Mouse (Mus musculus): ENCODE data around the gene Cend1. TPM values are rescaled to one million over a fixed set of nuclear protein-coding genes. Genes with fewer than 3 reads are reported as not detected.
A peak's percentile ranks its signal among the peaks of the same experiment; 100 is the strongest.

Gene Cend1
- 0.52 and 0.90 TPM in 2 replicates for polyA plus RNA-seq (2015; fragmentation: Nextera tagmentation; extraction: Ambion mirVana)

- WGBS, result 6% methylated on average over 19 of the region's 19 CpGs
- peaks cover 6% of the 10 kb centered on the region for H3K4me1 ChIP-seq
- H3K27me3 ChIP-seq, result no peaks in the 10 kb centered on the region
- no peak within 1 kb of the TSS for H3K27ac ChIP-seq
- H3K4me3 ChIP-seq, result no peak within 1 kb of the TSS
- H3K36me3 ChIP-seq, result peaks cover 27% of the 10 kb centered on the region
- H3K4me2 ChIP-seq, result peak within 1 kb of the TSS; percentile 28
- H3K9me3 ChIP-seq, result no peaks in the 10 kb centered on the region
- ATAC-seq (ENCODE audit: borderline replicate concordance, extremely low read depth, low FRiP score, low TSS enrichment), result no peak; the same call in 1 of the 2 replicates
- H3K9ac ChIP-seq, result no peak within 1 kb of the TSS
These were observed at the start of gene Cend1 for GRCm38 (mm10) chr7:141429310-141429709. Gene Cend1 (minus strand): TSS chr7:141429491.

DNA sequence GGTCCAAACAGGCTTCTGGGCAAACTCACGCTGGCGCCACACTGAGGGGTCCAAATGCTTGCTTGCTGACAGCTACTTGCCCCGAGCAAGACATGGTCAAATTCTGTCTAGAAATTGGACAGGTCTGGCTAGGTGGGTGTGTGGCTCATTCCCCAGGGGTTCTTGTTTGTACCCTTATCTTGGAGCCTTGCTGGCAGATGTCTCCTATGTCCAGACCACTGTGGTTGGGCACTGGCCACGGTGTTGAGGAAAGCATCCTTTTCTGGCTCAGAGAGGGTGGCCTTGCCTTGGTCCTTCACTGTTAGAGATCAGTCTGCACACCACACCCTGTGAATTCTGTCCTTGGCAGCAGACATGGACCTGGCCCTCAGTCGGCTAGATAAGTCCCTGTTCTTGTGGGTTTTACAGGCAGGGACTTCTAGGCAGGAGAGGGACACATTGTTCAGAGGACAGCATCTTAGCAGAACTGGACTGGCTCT, 49.0 kb upstream of the Cend1 start:
- Histone ChIP-seq H3K9me3 (no peaks in the 10 kb centered on the region), H3K27me3 (peaks cover 11% of the 10 kb centered on the region; the same call in 1 of the 2 replicates), H3K36me3 (no peaks in the 10 kb centered on the region), H3K27ac (peak overlapping the region; percentile 99), H3K4me3 (no peak overlapping the region), H3K4me1 (peaks cover 64% of the 10 kb centered on the region), H3K4me2 (peak overlapping the region; percentile 87), H3K9ac (peak overlapping the region; percentile 9; the same call in 1 of the 2 replicates)
- WGBS, result 37% methylated on average over 5 of the region's 5 CpGs
- no peak for ATAC-seq (ENCODE audit: borderline replicate concordance, extremely low read depth, low FRiP score, low TSS enrichment)

DNA sequence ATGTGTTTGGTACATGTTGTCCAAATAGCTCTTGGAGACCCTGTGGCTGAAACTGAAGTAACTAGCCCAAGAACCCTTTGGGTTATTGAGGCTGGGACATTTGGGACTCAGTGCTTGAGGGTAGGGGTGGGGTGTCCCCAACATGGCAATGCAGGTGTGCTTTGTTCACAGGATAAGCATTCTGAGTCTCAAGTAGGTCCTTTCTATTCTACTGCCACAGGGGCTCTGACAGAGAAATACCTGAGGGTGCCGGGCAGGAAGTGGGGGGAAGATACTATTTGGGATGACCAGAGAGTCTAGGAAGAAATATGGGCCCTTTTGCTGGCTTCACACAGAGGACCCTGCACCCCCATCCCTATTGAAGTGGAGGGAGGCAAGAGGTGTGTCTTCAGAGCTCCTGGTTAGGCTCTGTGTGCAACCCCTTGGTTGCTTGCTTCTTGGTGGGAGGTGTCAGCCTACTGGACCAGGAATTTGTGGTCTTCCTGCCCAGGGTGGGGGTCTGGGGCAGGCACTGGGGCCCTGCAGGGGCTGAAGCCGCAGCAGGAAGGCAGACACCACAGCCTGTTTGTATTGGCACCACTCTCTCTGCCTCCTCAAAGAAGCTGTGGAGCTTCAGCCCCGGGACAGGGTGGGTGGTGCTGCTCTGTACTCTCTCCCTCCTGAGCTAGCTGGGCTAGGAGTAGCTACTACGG, 48.4 kb upstream of the Cend1 start:
- H3K27ac ChIP-seq, result peak overlapping the region; percentile 99
- peak overlapping the region; percentile 87 for H3K4me2 ChIP-seq
- peaks cover 1% of the 10 kb centered on the region for H3K36me3 ChIP-seq
- H3K9ac ChIP-seq, result peak overlapping the region; percentile 80
- H3K4me1 ChIP-seq, result peaks cover 63% of the 10 kb centered on the region
- no peak overlapping the region for H3K4me3 ChIP-seq
- H3K9me3 ChIP-seq, result no peaks in the 10 kb centered on the region
- ATAC-seq (ENCODE audit: borderline replicate concordance, extremely low read depth, low FRiP score, low TSS enrichment), result no peak
- WGBS, result 18% methylated on average over 4 of the region's 4 CpGs
- peaks cover 9% of the 10 kb centered on the region; the same call in 1 of the 2 replicates for H3K27me3 ChIP-seq

GRCm38 (mm10) chr7:141476981-141477370, 47.7 kb upstream of the Cend1 start:
- peak; percentile 6 for ATAC-seq (ENCODE audit: borderline replicate concordance, extremely low read depth, low FRiP score, low TSS enrichment)
- WGBS, result 1% methylated on average over 7 of the region's 7 CpGs
- H3K9ac ChIP-seq, result peak overlapping the region; percentile 80
- 0 out of 2 replicates have a peak, but pooled peaks cover 3% of the 10 kb centered on the region for H3K27me3 ChIP-seq
- peak overlapping the region; percentile 87 for H3K4me2 ChIP-seq
- peaks cover 56% of the 10 kb centered on the region for H3K4me1 ChIP-seq
- no peaks in the 10 kb centered on the region for H3K9me3 ChIP-seq
- peaks cover 7% of the 10 kb centered on the region for H3K36me3 ChIP-seq
- peak overlapping the region; percentile 82 for H3K4me3 ChIP-seq
- peak overlapping the region; percentile 99 for H3K27ac ChIP-seq

GRCm38 (mm10) chr7:141476226-141476980, 47.1 kb upstream of the Cend1 start:
- WGBS, result under 1% methylated on average over 17 of the region's 17 CpGs
- ATAC-seq (ENCODE audit: borderline replicate concordance, extremely low read depth, low FRiP score, low TSS enrichment), result peak; percentile 81
- peaks cover 50% of the 10 kb centered on the region for H3K4me1 ChIP-seq

DNA sequence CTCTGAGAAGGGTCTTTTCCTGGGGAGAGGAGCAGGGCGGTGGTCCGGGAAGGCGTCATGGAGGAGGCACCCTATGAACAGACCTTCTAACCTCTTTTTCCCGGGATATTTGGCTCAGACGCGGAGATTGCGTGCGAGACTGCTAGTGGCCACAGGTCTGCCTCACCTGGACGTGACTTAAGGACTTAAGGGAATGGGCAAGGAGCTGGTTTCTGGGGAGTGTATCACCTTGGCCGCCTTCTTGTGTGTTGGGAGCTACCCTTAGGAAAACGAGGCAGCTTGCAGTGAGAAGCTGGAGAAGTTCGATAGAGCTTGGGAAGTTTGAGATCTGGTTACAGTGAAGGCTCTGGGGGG, 46.5 kb upstream of the Cend1 start:
- no peak for ATAC-seq (ENCODE audit: borderline replicate concordance, extremely low read depth, low FRiP score, low TSS enrichment)
- Histone ChIP-seq H3K9me3 (no peaks in the 10 kb centered on the region), H3K27ac (peak overlapping the region; percentile 99), H3K27me3 (no peaks in the 10 kb centered on the region), H3K9ac (peak overlapping the region; percentile 80), H3K4me2 (peak overlapping the region; percentile 87), H3K4me3 (peak overlapping the region; percentile 82), H3K36me3 (peaks cover 17% of the 10 kb centered on the region), H3K4me1 (peaks cover 44% of the 10 kb centered on the region)
- under 1% methylated on average over 12 of the region's 12 CpGs for WGBS

More at GRCm38 (mm10) chr7:141476226-141476980, 47.1 kb upstream of the Cend1 start:
- peak overlapping the region; percentile 87 for H3K4me2 ChIP-seq
- no peaks in the 10 kb centered on the region for H3K9me3 ChIP-seq
- peaks cover 11% of the 10 kb centered on the region for H3K36me3 ChIP-seq
- H3K4me3 ChIP-seq, result peak overlapping the region; percentile 82
- H3K27me3 ChIP-seq, result no peaks in the 10 kb centered on the region
- peak overlapping the region; percentile 99 for H3K27ac ChIP-seq
- H3K9ac ChIP-seq, result peak overlapping the region; percentile 80

GRCm38 (mm10) chr7:141475011-141475804, 45.9 kb upstream of the Cend1 start, which contains the start of the genes Polr2l and Tspan4:
Gene Polr2l (minus strand): TSS chr7:141475132.
Gene Tspan4 (plus strand): TSS chr7:141475240.
- peak within 1 kb of the TSS; percentile 99 for H3K27ac ChIP-seq
- H3K4me1 ChIP-seq, result peaks cover 40% of the 10 kb centered on the region
- peaks cover 23% of the 10 kb centered on the region for H3K36me3 ChIP-seq
- ATAC-seq (ENCODE audit: borderline replicate concordance, extremely low read depth, low FRiP score, low TSS enrichment), result peak; percentile 66; the same call in 1 of the 2 replicates
- no peaks in the 10 kb centered on the region for H3K9me3 ChIP-seq
- peak within 1 kb of the TSS; percentile 87 for H3K4me2 ChIP-seq
- H3K27me3 ChIP-seq, result no peaks in the 10 kb centered on the region
- WGBS, result under 1% methylated on average over 83 of the region's 87 CpGs
- H3K4me3 ChIP-seq, result peak within 1 kb of the TSS; percentile 82
- H3K9ac ChIP-seq, result peak within 1 kb of the TSS; percentile 80

- Histone ChIP-seq H3K9me3 (no peaks in the 10 kb centered on the region), H3K36me3 (peaks cover 32% of the 10 kb centered on the region), H3K27ac (no peak overlapping the region), H3K9ac (peak overlapping the region; percentile 80), H3K27me3 (no peaks in the 10 kb centered on the region), H3K4me3 (peak overlapping the region; percentile 82), H3K4me2 (peak overlapping the region; percentile 87), H3K4me1 (peaks cover 47% of the 10 kb centered on the region)
- ATAC-seq (ENCODE audit: borderline replicate concordance, extremely low read depth, low FRiP score, low TSS enrichment), result no peak
- WGBS, result 4% methylated on average over 5 of the region's 5 CpGs
These were observed 44.9 kb upstream of the Cend1 start for GRCm38 (mm10) chr7:141474160-141474559.

DNA sequence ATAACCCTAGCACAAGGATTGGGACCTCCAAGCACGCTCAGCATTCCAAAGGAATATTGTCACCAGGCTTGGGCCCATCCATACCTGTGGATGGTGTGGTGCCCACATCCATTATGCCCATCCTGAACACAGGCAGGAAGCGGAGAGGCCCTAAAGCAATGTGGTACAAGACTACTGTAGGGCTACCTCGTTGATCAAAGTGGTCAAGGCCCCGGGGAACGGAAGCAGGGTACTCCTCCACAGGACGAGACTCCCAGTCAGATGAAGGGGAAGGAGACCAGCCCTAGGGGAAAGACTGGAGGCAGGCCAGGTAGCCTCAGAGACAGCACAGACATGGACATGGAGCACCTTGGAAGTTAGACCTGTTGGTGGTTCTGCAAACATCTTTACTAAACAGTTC, 43.5 kb upstream of the Cend1 start:
- no peaks in the 10 kb centered on the region for H3K27me3 ChIP-seq
- peaks cover 32% of the 10 kb centered on the region for H3K36me3 ChIP-seq
- H3K9ac ChIP-seq, result no peak overlapping the region
- no peak overlapping the region for H3K4me2 ChIP-seq
- ATAC-seq (ENCODE audit: borderline replicate concordance, extremely low read depth, low FRiP score, low TSS enrichment), result no peak
- peaks cover 51% of the 10 kb centered on the region for H3K4me1 ChIP-seq
- H3K27ac ChIP-seq, result no peak overlapping the region
- 80% methylated on average over 6 of the region's 6 CpGs for WGBS
- H3K9me3 ChIP-seq, result no peaks in the 10 kb centered on the region
- no peak overlapping the region for H3K4me3 ChIP-seq

DNA sequence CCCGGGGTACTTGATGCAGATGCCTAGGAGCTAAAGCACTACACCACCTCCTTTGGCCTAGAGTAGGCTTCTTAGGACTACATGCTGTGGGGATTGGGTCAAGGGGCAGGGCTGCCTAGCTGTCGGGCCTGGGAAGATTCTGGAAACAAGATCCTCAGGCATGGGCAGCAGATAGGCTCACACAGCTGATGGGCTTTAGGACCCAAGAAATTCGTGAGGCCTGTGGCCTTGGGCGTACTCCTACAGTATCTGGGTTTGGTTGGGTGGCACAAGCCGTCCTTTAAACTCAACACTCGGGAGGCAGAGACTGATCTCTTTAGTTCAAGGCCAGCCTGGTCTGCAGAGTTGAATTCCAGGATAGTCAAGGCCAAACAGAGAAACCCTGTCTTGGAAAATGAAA, 42.9 kb upstream of the Cend1 start:
- no peak for ATAC-seq (ENCODE audit: borderline replicate concordance, extremely low read depth, low FRiP score, low TSS enrichment)
- Histone ChIP-seq H3K27ac (no peak overlapping the region), H3K4me2 (no peak overlapping the region), H3K27me3 (no peaks in the 10 kb centered on the region), H3K9me3 (no peaks in the 10 kb centered on the region), H3K9ac (no peak overlapping the region), H3K36me3 (peaks cover 32% of the 10 kb centered on the region), H3K4me3 (no peak overlapping the region), H3K4me1 (peaks cover 46% of the 10 kb centered on the region)
- WGBS, result 74% methylated on average over 6 of the region's 6 CpGs

- no peak overlapping the region for H3K4me2 ChIP-seq
- peaks cover 47% of the 10 kb centered on the region for H3K4me1 ChIP-seq
- 83% methylated on average over 1 of the region's 1 CpGs for WGBS
- H3K27ac ChIP-seq, result no peak overlapping the region
- ATAC-seq (ENCODE audit: borderline replicate concordance, extremely low read depth, low FRiP score, low TSS enrichment), result no peak
- no peak overlapping the region for H3K4me3 ChIP-seq
- H3K9ac ChIP-seq, result no peak overlapping the region
- peaks cover 32% of the 10 kb centered on the region for H3K36me3 ChIP-seq
- no peaks in the 10 kb centered on the region for H3K9me3 ChIP-seq
- no peaks in the 10 kb centered on the region for H3K27me3 ChIP-seq
These were observed 41.9 kb upstream of the Cend1 start for GRCm38 (mm10) chr7:141471236-141471635.
